Mouse (Mus musculus) layer of hippocampus, adult 8-10 months (tissue): ENCODE measurements around the gene Ssxb9. TPM values are rescaled to one million over a fixed set of nuclear protein-coding genes. Genes with fewer than 3 reads are reported as not detected.
"Not testable (repeated sequence)": the region's sequence is repeated elsewhere in the genome, so short reads cannot be mapped to it uniquely, and the experiment has no call there.

Experiments
- DNase-seq, 2 experiments: peaks; one replicate each; pipeline ENCODE4 v3.0.0; 2022; ENCODE audit warnings: low spot score in 2 of 2
- total RNA-seq, 4 experiments: library from RNA; stranded (reverse); gene quantifications; 2 replicates each; pipeline ENCODE4 v1.2.4; 2022

Ssxb9 gene
- total RNA-seq, result not detected

GRCm38 (mm10) chrX:8366678-8367077 is at the start of gene Ssxb9:
Ssxb9 (plus strand) TSS chrX:8366978.
- DNase-seq, result not testable (repeated sequence)

GRCm38 (mm10) chrX:8327124-8327523 is 39.7 kb upstream of the Ssxb9 start, which contains the start of gene Ssxb10:
Ssxb10 (plus strand) TSS chrX:8327424.
- no peak for DNase-seq

GRCm38 (mm10) chrX:8413005-8413404 is 46.2 kb downstream of the Ssxb9 start, which contains the start of gene Ssxb1:
Ssxb1 (plus strand) TSS chrX:8413305.
- not testable (repeated sequence) for DNase-seq

Other genes starting within 250 kb of the Ssxb9 start
- 100 to 1,000 TPM; 188 to 218 (median 204) TPM for gene Wdr13, start 234.1 kb upstream of the Ssxb9 start, total RNA-seq
- 100 to 1,000 TPM; 111 to 215 (median 130) TPM for gene Rbm3, start 221.1 kb upstream of the Ssxb9 start, total RNA-seq
- 10 to 100 TPM; 12.4 to 13.5 (median 12.6) TPM for gene Tbc1d25, start 190.8 kb upstream of the Ssxb9 start, total RNA-seq
- 10 to 100 TPM; 27.5 to 38.5 (median 33.2) TPM for gene Ebp, start 173.5 kb upstream of the Ssxb9 start, total RNA-seq
- 100 to 1,000 TPM in 1 of 4 experiments, 10 to 100 TPM in 3; 89.7 to 110 (median 95.1) TPM for gene Porcn, start 160.5 kb upstream of the Ssxb9 start, total RNA-seq
- gene Ftsj1, start 114.6 kb upstream of the Ssxb9 start, total RNA-seq, result 10 to 100 TPM; 22.0 to 31.7 (median 26.1) TPM
- 1 to 10 TPM; 2.1 to 4.0 (median 3.6) TPM for gene Slc38a5, start 95.8 kb upstream of the Ssxb9 start, total RNA-seq
- not detected for gene Ssxb10, start 39.6 kb upstream of the Ssxb9 start, total RNA-seq
- not detected for gene Ssxb1, start 46.3 kb downstream of the Ssxb9 start, total RNA-seq
- gene Ssxb2, start 94.7 kb downstream of the Ssxb9 start, total RNA-seq, result not detected
- not detected for gene Gm14459, start 158.0 kb downstream of the Ssxb9 start, total RNA-seq
- gene Ssxb6, start 181.3 kb downstream of the Ssxb9 start, total RNA-seq, result not detected
- gene Ssxb3, start 224.8 kb downstream of the Ssxb9 start, total RNA-seq, result not detected